Mouse (Mus musculus): ENCODE data around the gene L3mbtl2. TPM values are rescaled to one million over a fixed set of nuclear protein-coding genes. Genes with fewer than 3 reads are reported as not detected.

The L3mbtl2 gene
- polyA plus RNA-seq (2014; fragmentation: Nextera tagmentation; extraction: Ambion mirVana), result 16.0 and 26.0 TPM in 2 replicates

GRCm38 (mm10) chr15:81663697-81664561 lies at the start of gene L3mbtl2:
TSS of gene L3mbtl2 (plus strand) at chr15:81663889.
- Histone ChIP-seq H3K27me3 (ENCODE audit: control insufficient read depth, insufficient read depth, low read length) (no peaks in the 10 kb centered on the region), H3K9ac (ENCODE audit: low read depth, low read length) (peak within 1 kb of the TSS; percentile 64), H3K27ac (ENCODE audit: low read depth, low read length) (no peak within 1 kb of the TSS), H3K9me3 (ENCODE audit: control insufficient read depth, low read length) (no peaks in the 10 kb centered on the region), H3K4me2 (replicated peaks; ENCODE audit: low read depth, low read length) (peak within 1 kb of the TSS; percentile 58), H3K4me3 (ENCODE audit: low read length) (peak within 1 kb of the TSS; percentile 73), H3K4me1 (ENCODE audit: control insufficient read depth, insufficient read depth, low read length) (no peaks in the 10 kb centered on the region), H3K36me3 (ENCODE audit: control insufficient read depth, insufficient read depth, low read length) (peaks cover 19% of the 10 kb centered on the region)
- WGBS, result under 1% methylated on average over 55 of the region's 55 CpGs
- peak; percentile 98 for ATAC-seq (ENCODE audit: low FRiP score, low TSS enrichment)

- no peaks in the 10 kb centered on the region; the same call in 1 of the 2 replicates for H3K9me3 ChIP-seq (ENCODE audit: control insufficient read depth, low read length)
- WGBS, result 93% methylated on average over 8 of the region's 8 CpGs
- no peaks in the 10 kb centered on the region for H3K4me1 ChIP-seq (ENCODE audit: control insufficient read depth, insufficient read depth, low read length)
- no peak overlapping the region for H3K4me2 ChIP-seq (replicated peaks; ENCODE audit: low read depth, low read length)
- no peak for ATAC-seq (ENCODE audit: low FRiP score, low TSS enrichment)
- no peak overlapping the region for H3K4me3 ChIP-seq (ENCODE audit: low read length)
- H3K27ac ChIP-seq (ENCODE audit: low read depth, low read length), result no peak overlapping the region
- H3K36me3 ChIP-seq (ENCODE audit: control insufficient read depth, insufficient read depth, low read length), result peaks cover 64% of the 10 kb centered on the region
- no peak overlapping the region for H3K9ac ChIP-seq (ENCODE audit: low read depth, low read length)
- H3K27me3 ChIP-seq (ENCODE audit: control insufficient read depth, insufficient read depth, low read length), result no peaks in the 10 kb centered on the region
Observed at GRCm38 (mm10) chr15:81649516-81650455, 13.9 kb upstream of the L3mbtl2 start.

GRCm38 (mm10) chr15:81650636-81651035 lies 13.1 kb upstream of the L3mbtl2 start:
- no peak overlapping the region for H3K27ac ChIP-seq (ENCODE audit: low read depth, low read length)
- H3K4me3 ChIP-seq (ENCODE audit: low read length), result no peak overlapping the region
- WGBS, result 90% methylated on average over 7 of the region's 7 CpGs
- H3K4me1 ChIP-seq (ENCODE audit: control insufficient read depth, insufficient read depth, low read length), result no peaks in the 10 kb centered on the region
- H3K36me3 ChIP-seq (ENCODE audit: control insufficient read depth, insufficient read depth, low read length), result peaks cover 56% of the 10 kb centered on the region
- H3K9ac ChIP-seq (ENCODE audit: low read depth, low read length), result no peak overlapping the region
- H3K9me3 ChIP-seq (ENCODE audit: control insufficient read depth, low read length), result no peaks in the 10 kb centered on the region; the same call in 1 of the 2 replicates
- H3K4me2 ChIP-seq (replicated peaks; ENCODE audit: low read depth, low read length), result no peak overlapping the region
- no peaks in the 10 kb centered on the region for H3K27me3 ChIP-seq (ENCODE audit: control insufficient read depth, insufficient read depth, low read length)
- no peak for ATAC-seq (ENCODE audit: low FRiP score, low TSS enrichment)

- no peak for ATAC-seq (ENCODE audit: low FRiP score, low TSS enrichment)
- Histone ChIP-seq H3K4me3 (ENCODE audit: low read length) (no peak overlapping the region), H3K36me3 (ENCODE audit: control insufficient read depth, insufficient read depth, low read length) (no peaks in the 10 kb centered on the region), H3K4me1 (ENCODE audit: control insufficient read depth, insufficient read depth, low read length) (no peaks in the 10 kb centered on the region), H3K27ac (ENCODE audit: low read depth, low read length) (no peak overlapping the region), H3K27me3 (ENCODE audit: control insufficient read depth, insufficient read depth, low read length) (no peaks in the 10 kb centered on the region), H3K9me3 (ENCODE audit: control insufficient read depth, low read length) (no peaks in the 10 kb centered on the region), H3K9ac (ENCODE audit: low read depth, low read length) (no peak overlapping the region), H3K4me2 (replicated peaks; ENCODE audit: low read depth, low read length) (no peak overlapping the region)
- WGBS, result 90% methylated on average over 2 of the region's 2 CpGs
Observed at GRCm38 (mm10) chr15:81661701-81662100, 2.0 kb upstream of the L3mbtl2 start.

GRCm38 (mm10) chr15:81663281-81663680 lies 408 bp upstream of the L3mbtl2 start:
- H3K4me2 ChIP-seq (replicated peaks; ENCODE audit: low read depth, low read length), result peak overlapping the region; percentile 15; the same call in 1 of the 2 replicates
- no peak for ATAC-seq (ENCODE audit: low FRiP score, low TSS enrichment)
- H3K9me3 ChIP-seq (ENCODE audit: control insufficient read depth, low read length), result no peaks in the 10 kb centered on the region
- H3K9ac ChIP-seq (ENCODE audit: low read depth, low read length), result no peak overlapping the region
- H3K4me3 ChIP-seq (ENCODE audit: low read length), result peak overlapping the region; percentile 73
- WGBS, result 72% methylated on average over 10 of the region's 10 CpGs
- H3K27ac ChIP-seq (ENCODE audit: low read depth, low read length), result no peak overlapping the region
- H3K36me3 ChIP-seq (ENCODE audit: control insufficient read depth, insufficient read depth, low read length), result peaks cover 13% of the 10 kb centered on the region
- H3K4me1 ChIP-seq (ENCODE audit: control insufficient read depth, insufficient read depth, low read length), result no peaks in the 10 kb centered on the region
- no peaks in the 10 kb centered on the region for H3K27me3 ChIP-seq (ENCODE audit: control insufficient read depth, insufficient read depth, low read length)

- WGBS, result 86% methylated on average over 10 of the region's 10 CpGs
Observed at GRCm38 (mm10) chr15:81666957-81667356, 3.3 kb downstream of the L3mbtl2 start.

GRCm38 (mm10) chr15:81670231-81670640 lies 6.5 kb downstream of the L3mbtl2 start:
- ATAC-seq (ENCODE audit: low FRiP score, low TSS enrichment), result peak; percentile 57
- Histone ChIP-seq H3K27ac (ENCODE audit: low read depth, low read length) (no peak overlapping the region), H3K4me2 (replicated peaks; ENCODE audit: low read depth, low read length) (no peak overlapping the region), H3K27me3 (ENCODE audit: control insufficient read depth, insufficient read depth, low read length) (no peaks in the 10 kb centered on the region), H3K4me1 (ENCODE audit: control insufficient read depth, insufficient read depth, low read length) (no peaks in the 10 kb centered on the region), H3K9me3 (ENCODE audit: control insufficient read depth, low read length) (no peaks in the 10 kb centered on the region), H3K4me3 (ENCODE audit: low read length) (no peak overlapping the region), H3K9ac (ENCODE audit: low read depth, low read length) (no peak overlapping the region), H3K36me3 (ENCODE audit: control insufficient read depth, insufficient read depth, low read length) (peaks cover 43% of the 10 kb centered on the region)
- 62% methylated on average over 4 of the region's 4 CpGs for WGBS

More at GRCm38 (mm10) chr15:81666957-81667356, 3.3 kb downstream of the L3mbtl2 start:
- no peaks in the 10 kb centered on the region for H3K4me1 ChIP-seq (ENCODE audit: control insufficient read depth, insufficient read depth, low read length)
- H3K9me3 ChIP-seq (ENCODE audit: control insufficient read depth, low read length), result no peaks in the 10 kb centered on the region
- no peak overlapping the region for H3K4me2 ChIP-seq (replicated peaks; ENCODE audit: low read depth, low read length)
- no peak overlapping the region for H3K27ac ChIP-seq (ENCODE audit: low read depth, low read length)
- H3K27me3 ChIP-seq (ENCODE audit: control insufficient read depth, insufficient read depth, low read length), result no peaks in the 10 kb centered on the region
- no peak overlapping the region for H3K9ac ChIP-seq (ENCODE audit: low read depth, low read length)
- peaks cover 34% of the 10 kb centered on the region for H3K36me3 ChIP-seq (ENCODE audit: control insufficient read depth, insufficient read depth, low read length)
- no peak for ATAC-seq (ENCODE audit: low FRiP score, low TSS enrichment)
- no peak overlapping the region for H3K4me3 ChIP-seq (ENCODE audit: low read length)

- ATAC-seq (ENCODE audit: low FRiP score, low TSS enrichment), result no peak
- WGBS, result 83% methylated on average over 3 of the region's 3 CpGs
- Histone ChIP-seq H3K4me3 (ENCODE audit: low read length) (no peak overlapping the region), H3K27me3 (ENCODE audit: control insufficient read depth, insufficient read depth, low read length) (no peaks in the 10 kb centered on the region), H3K4me1 (ENCODE audit: control insufficient read depth, insufficient read depth, low read length) (no peaks in the 10 kb centered on the region), H3K9me3 (ENCODE audit: control insufficient read depth, low read length) (no peaks in the 10 kb centered on the region), H3K27ac (ENCODE audit: low read depth, low read length) (no peak overlapping the region), H3K4me2 (replicated peaks; ENCODE audit: low read depth, low read length) (no peak overlapping the region), H3K9ac (ENCODE audit: low read depth, low read length) (no peak overlapping the region), H3K36me3 (ENCODE audit: control insufficient read depth, insufficient read depth, low read length) (peaks cover 35% of the 10 kb centered on the region; the same call in 1 of the 2 replicates)
Observed at GRCm38 (mm10) chr15:81676637-81677036, 12.9 kb downstream of the L3mbtl2 start.
